Mouse (Mus musculus) retina, embryonic 14.5 days (tissue): ENCODE results near the gene Bglap2.
"Not testable (repeated sequence)": the region's sequence is repeated elsewhere in the genome, so short reads cannot be mapped to it uniquely, and the experiment has no call there.

Experiments
- DNase-seq: peaks from one replicate; pipeline ENCODE4 v3.0.0-alpha.2; 2015; ENCODE audit warnings: low spot score

Gene Bglap2

DNA sequence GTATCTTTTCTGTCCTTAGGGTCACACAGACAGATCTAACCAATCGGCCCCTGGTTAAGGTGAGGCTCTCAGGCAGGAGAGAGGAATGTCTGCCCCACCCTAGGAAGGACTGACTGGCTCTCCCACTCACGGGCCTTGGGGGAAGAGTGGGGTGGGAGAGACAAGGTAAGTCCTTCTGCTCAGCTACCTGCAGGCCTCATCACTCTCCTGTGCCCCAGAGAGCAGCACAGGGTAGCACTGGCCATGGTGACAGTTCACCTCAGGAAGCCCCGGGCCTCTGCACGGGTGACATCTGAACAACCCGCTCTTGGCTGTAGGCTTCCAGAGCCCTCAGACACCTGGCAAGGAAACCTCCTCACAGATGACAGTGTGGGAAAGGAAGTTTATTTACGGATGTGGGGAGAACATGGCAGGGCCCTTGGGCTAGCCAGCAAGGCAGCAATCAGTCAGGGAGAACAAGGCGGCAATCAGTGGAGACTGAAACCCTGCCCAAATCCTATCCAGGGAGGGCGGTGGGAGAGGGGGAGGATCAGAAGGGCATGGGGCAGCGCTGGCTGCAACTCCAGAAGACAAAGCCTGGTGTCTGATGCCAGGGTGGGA, 15.4 kb upstream of the Bglap2 start:
- no peak for DNase-seq

DNA sequence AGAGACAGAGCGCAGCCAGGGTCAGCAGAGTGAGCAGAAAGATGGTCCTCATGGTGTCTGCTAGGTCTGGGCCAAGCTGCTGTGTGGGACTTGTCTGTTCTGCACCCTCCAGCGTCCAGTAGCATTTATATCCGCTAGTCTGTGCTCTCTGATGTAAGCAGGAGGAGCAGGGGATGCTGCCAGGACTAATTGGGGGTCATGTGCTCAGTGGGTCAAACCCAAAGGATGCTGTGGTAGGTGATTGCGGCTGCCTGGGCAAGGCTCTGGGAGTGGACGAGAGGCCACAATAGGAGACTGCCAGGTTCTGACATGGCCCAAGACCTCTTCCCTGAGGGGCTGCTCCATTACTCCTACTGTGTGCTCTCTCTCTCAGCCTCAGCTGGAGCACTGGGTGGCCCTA, 5.9 kb upstream of the Bglap2 start, which contains the start of gene Bglap:
Gene Bglap, minus strand, starts transcription at position 101 of the 400 bp plus-strand sequence.
- no peak for DNase-seq

DNA sequence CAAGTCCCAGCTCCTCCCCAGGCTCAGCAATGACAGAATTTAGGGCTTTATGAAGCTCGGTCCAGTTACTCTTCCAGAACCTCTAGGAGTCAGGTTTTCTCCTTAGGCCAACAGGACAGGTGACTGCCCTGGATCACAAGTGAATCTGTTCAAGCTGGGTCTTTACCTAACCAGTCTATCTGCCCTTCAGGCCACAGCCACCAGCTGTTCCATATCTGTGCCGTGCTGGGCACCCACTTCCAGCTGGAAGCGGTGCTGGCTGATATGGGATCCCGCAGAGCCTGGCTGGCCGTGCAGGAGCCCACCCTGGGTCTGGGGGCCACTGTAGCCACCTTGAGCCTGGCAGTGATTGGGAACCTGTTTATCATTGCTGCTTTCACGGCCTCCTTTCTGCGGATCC, 3.9 kb upstream of the Bglap2 start:
- not testable (repeated sequence) for DNase-seq

DNA sequence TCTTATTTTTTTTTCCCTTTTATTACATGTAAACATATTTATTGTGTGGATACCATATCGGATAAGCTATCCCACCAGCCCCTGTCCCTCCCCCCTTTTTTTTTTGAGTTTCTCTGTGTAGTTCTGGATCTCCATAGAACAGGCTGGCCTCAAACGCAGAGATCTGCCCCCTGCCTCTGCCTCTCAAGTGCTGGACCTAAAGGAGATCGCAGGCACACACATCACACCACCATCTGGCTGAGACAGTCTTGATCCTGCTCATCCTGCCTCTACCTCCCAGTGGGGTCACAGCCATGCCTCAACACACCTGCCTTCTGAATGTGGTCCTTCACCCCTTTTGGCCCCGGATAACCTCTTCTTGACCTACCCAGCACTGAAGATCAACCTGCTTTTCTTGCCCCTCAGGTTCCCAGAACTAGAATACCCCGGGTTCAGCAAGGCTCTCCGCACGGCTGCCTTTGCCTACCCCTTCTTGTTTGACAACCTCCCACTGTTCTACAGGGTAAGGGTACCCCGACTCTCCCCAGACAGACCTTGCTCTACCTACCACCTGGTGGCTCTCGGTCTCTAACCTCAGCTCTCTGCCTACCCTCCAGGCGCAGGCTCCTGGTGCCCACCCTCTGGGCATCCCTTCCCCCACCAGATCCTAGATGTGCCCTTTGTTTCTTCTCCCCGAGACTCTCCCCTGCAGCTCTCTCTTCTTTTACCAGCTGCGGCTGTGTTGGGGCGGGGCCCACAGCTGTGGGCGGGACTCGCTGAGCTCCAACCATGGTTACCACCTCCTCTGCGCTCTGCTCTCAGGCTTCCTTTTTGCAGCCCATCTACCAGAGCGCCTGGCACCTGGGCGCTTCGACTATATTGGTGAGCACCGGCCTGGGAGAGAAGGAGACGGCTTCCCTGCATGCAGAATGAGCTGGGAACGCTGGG, 3.2 kb upstream of the Bglap2 start:
- peak; percentile 69 for DNase-seq

DNA sequence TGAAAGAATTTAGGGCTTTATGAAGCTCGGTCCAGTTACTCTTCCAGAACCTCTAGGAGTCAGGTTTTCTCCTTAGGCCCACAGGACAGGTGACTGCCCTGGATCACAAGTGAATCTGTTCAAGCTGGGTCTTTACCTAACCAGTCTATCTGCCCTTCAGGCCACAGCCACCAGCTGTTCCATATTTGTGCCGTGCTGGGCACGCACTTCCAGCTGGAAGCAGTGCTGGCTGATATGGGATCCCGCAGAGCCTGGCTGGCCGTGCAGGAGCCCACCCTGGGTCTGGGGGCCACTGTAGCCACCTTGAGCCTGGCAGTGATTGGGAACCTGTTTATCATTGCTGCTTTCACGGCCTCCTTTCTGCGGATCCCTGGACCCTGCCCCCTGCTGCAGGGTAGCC, 1.9 kb downstream of the Bglap2 start:
- not testable (repeated sequence) for DNase-seq

DNA sequence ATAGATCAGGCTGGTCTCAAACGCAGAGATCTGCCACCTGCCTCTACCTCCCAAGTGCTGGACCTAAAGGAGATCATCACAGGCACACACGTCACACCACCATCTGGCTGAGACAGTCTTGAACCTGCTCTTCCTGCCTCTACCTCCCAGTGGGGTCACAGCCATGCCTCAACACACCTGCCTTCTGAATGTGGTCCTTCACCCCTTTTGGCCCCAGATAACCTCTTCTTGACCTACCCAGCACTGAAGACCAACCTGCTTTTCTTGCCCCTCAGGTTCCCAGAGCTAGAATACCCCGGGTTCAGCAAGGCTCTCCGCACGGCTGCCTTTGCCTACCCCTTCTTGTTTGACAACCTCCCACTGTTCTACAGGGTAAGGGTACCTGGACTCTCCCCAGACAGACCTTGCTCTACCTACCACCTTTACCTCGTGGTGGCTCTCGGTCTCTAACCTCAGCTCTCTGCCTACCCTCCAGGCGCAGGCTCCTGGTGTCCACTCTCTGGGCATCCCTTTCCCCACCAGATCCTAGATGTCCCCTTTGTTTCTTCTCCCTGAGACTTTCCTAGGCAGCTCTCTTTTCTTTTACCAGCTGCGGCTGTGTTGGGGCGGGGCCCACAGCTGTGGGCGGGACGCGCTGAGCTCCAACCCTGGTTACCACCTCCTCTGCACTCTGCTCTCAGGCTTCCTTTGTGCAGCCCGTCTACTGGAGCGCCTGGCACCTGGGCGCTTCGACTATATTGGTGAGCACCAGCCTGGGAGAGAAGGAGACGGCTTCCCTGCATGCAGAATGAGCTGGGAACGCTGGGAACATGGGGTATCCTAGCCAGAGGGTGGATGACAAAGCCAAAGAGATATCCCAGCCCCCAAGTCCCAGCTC, 2.5 kb downstream of the Bglap2 start:
- DNase-seq: peak; percentile 66

DNA sequence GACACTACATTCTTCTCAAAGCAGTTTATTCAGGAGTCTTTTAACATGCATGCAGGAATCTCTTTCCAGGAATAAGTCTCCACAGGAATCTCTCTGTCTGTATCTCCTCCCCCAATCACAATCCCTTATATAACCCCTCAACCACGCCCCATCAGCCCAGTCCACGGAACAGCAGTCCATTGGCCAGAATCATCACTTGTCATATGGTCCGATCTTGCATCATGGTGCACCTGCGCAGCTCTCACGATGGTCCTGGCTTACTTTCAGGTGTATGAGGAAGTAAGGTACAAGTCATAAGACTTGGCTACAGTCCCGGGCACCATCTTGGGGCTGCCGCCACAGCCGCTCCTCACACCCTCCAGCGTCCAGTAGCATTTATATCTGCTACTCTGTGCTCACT, 5.9 kb downstream of the Bglap2 start, which contains the start of gene Bglap3:
Gene Bglap3, minus strand, starts transcription at position 101 of the 400 bp plus-strand sequence.
- DNase-seq: not testable (repeated sequence)

DNA sequence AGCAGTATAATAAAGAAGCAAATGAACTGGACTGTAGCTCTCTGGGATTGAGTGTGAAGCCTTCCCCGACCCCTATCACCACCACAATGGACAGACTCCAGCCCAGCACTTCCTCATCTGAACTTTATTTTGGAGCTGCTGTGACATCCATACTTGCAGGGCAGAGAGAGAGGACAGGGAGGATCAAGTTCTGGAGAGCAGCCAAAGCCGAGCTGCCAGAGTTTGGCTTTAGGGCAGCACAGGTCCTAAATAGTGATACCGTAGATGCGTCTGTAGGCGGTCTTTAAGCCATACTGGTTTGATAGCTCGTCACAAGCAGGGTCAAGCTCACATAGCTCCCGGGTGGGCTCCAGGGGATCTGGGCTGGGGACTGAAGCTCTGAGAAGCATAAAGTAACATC, 10.0 kb downstream of the Bglap2 start:
- DNase-seq: not testable (repeated sequence)

DNA sequence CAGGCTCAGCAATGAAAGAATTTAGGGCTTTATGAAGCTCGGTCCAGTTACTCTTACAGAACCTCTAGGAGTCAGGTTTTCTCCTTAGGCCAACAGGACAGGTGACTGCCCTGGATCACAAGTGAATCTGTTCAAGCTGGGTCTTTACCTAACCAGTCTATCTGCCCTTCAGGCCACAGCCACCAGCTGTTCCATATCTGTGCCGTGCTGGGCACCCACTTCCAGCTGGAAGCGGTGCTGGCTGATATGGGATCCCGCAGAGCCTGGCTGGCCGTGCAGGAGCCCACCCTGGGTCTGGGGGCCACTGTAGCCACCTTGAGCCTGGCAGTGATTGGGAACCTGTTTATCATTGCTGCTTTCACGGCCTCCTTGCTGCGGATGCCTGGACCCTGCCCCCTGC, 11.0 kb downstream of the Bglap2 start:
- DNase-seq: not testable (repeated sequence)

DNA sequence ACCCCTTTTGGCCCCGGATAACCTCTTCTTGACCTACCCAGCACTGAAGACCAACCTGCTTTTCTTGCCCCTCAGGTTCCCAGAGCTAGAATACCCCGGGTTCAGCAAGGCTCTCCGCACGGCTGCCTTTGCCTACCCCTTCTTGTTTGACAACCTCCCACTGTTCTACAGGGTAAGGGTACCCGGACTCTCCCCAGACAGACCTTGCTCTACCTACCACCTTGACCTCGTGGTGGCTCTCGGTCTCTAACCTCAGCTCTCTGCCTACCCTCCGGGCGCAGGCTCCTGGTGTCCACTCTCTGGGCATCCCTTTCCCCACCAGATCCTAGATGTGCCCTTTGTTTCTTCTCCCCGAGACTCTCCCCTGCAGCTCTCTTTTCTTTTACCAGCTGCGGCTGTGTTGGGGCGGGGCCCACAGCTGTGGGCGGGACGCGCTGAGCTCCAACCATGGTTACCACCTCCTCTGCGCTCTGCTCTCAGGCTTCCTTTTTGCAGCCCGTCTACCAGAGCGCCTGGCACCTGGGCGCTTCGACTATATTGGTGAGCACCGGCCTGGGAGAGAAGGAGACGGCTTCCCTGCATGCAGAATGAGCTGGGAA, 11.6 kb downstream of the Bglap2 start:
- DNase-seq: peak; percentile 41

DNA sequence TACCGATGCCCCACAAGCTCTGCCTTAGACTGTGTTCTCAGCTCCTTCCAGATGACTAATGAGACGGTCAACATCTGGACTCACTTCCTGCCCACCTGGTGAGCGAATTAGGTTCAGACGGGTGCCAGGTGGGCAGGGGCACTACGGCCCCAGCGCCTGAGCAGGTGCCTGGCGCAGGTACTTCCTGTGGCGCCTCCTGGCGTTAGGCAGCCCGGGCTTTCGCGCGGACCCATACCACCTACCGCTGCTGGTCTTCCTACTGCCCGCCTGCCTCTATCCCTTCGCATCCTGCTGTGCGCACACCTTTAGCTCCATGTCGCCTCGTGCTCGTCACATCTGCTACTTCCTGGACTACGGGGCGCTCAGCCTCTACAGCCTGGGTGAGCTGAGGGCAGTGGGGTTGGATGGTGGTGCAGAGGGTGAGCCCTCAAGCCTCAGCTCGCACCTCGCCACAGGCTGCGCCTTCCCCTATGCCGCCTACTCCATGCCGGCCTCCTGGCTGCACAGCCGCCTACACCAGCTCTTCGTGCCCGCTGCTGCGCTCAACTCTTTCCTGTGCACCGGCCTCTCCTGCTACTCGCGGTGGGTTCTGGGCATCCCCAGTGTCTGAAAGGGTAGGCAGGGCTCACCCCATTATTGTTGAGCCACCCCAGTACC, 12.7 kb downstream of the Bglap2 start:
- DNase-seq: no peak

DNA sequence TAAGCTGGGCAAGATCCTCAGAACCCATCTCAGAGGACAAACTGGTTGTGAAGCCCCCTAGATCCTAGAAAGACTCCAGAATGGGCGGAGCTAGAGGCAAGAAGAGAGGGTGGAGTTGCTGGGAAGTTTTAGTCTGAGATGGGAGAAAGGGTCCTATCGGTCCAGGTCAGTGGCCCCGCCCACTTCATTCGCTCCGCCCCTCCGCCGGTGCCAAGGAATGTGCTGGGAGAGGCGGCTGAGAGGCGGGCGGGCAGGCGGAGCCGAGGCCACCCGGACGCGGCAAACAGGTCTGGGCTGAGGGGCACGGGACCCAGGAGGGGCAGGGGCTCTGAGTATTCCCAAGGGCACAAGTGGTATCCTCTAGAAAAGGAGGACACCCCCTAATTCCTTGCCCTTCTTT, 14.2 kb downstream of the Bglap2 start, which contains the start of gene Paqr6:
Gene Paqr6, plus strand, starts transcription at position 248 of the 400 bp plus-strand sequence.
- DNase-seq: peak; percentile 43

DNA sequence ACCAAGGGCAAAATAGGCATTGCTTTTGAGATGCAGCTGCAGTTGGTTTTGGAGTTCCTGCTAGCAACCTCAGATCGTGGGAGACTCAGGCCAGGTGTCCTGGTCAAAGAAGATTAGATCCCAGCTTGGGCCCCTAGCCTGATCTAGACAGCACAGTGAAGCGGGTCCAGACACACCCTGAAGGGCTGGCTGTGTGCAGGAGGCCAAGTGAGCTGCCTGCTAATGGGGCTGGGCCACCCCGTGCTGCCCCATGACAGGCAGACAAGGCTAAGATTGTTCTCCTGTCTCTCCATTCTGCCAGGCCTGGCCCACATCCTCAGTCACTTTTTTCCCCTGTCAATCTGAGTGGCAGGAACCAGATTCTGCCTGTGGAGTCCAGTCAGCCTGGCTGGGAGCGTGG, 14.8 kb downstream of the Bglap2 start:
- no peak for DNase-seq

DNA sequence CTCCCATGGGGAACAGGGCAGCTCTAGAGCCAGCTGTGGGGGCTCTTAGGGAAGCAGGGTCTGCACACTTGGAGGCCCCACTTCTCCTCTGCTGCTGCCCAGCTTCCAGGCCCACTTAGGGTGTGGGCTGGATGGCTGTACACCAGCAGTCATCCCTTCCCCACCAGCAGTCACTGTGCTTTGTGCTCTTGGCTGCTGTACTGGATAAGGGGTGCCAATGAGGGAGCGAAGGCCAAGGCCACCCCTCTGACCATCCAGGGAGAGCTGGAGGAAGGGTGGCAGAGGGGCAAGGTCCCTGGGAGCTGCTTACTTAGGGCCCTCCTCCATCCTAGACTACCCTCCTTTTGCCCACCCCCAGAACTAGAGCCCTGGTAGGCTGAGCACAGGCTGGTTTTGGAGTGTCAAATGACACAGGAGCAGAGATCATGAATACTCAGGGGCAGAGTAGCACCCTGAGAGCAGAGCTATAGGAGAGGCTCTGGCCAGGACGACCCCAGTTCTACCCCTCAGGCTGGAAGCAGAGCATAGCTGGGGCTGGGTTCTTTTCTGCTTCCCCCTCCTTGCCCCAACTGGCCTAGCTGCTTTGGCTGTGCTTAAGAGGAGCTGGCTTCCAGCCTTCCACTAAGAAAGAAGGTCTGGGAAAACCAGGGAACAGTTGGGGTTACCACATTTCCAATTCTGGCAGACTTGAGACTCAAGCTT, 16.7 kb downstream of the Bglap2 start:
- DNase-seq: no peak

DNA sequence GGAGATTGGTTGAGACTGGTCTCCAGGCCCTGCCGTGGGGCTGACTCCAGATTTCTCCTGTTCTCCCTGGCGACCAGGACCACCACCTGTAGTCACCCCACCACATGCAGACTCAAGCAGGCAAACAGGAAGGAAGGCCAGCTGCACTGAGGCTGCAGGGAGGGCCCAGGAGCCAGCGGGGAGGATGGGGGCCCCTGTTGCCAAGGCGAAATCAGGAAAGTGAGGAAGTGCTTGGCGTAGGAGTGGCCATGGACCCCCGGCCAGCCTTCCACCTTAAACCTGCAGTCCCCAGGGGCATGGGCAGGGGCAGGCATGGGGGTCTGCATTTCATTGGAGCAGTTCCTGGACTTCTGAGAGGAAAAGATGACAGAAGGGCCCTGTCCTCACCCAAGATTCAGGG, 17.4 kb downstream of the Bglap2 start:
- no peak for DNase-seq

DNA sequence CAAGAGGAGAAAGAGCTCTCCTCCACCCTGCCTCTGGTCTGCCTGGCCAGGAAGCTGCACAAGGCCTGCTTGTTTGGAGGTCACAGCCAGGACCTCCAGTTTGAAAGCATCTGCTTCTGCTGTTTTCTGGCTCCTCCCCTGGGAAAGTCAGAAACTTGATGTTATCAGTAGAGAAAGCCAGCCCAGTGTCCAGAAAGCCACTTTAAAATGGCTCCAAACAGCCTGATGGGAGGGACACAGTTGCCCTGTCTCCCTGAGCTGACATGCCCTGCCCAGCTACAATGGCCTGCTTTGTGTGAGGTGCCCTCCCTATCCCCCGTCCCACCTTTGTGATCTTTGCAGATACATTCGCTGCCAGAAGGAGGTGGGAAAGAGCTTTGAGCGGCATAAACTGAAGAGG, 18.5 kb downstream of the Bglap2 start:
- DNase-seq: no peak

DNA sequence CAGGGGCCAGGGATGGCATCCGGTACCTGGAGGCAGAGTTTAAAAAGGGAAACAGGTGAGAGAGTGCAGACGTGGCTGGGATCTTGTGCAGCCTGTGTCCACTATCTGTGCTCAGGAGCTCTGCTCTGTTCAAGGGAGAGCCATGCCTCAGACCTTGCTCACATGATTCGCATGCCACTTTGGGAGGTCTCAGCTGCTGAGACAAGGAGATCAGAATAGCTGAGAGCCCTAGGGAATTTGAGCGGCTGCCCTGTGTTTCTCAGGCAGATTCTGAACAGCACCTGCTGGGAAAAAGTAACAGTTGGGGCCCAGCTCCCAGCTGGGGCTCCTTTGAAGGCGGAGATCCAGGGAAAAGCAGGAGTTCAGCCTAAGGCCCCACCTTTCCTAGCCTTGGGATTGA, 18.9 kb downstream of the Bglap2 start:
- peak; percentile 23 for DNase-seq

DNA sequence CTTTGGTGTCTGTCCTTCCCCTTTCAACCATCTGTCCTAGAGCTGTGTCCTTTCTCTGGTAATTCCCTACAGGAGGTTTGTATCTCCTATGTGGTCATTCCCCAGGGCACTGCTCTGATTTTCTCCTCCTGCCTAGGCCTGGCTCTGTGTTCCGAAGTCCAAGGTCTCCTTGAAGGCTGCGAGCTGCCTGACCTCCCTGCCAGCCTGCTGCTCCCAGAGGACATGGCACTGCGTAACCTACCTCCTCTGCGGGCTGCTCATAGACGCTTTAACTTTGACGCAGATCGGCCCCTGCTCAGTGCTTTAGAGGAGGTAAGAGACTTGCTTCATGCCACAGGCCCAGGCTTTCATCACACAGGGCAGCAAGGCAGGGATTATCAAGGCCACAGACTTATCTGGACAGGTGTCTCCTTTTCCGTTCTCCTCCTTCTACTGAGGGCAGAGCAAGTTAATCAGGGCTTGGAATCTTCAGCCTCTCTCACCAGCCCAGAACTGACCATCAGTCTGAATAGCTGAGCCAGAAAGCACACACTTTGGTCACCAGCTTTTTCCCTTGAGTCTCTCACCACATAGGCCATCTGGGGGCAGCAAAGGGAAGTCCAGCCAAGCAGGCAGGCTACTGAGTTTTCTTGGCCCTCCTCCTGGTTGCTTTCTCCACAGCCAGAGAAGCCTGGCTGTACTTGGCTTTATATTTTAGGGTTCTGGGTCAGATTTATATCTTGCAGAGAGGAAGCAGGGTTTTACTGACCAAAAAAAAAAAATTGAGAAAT, 23.9 kb downstream of the Bglap2 start:
- DNase-seq: no peak

DNA sequence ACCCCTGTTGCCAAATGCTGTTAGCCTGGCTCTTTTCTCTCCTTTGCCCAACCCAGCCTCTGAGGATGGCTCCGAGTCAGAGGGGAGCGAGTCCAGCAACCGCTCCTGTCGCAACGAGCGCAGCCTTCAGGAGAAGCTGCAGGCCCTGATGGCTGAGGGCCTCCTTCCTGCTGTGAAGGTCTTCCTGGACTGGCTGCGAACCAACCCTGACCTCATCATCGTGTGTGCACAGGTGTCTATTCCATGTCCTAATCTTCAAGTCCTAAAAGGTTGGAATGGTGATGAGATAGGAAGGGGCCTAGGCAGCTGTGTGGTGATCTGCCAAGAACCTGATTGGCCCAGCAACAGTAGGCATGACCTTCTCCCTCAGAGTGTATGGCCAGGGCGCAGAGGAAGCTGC, 25.6 kb downstream of the Bglap2 start:
- no peak for DNase-seq

DNA sequence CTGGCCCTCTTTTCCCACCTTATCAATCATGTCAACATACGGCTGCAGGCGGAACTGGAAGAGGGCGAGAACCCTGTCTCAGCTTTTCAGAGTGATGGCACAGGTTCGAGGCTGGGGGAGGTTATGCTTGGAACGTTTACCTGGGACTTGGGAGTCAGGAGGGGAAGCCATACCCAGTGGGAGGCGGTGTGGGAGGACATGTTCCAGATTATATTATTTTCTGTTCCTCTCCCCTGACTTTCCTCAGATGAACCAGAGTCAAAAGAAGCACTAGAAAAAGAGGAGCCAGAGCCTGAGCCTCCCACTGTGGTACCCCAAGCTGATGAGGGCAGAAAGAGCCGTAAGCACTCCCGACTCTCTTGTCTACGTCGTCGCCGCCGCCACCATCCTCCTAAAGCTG, 27.8 kb downstream of the Bglap2 start:
- DNase-seq: no peak
